Mouse (Mus musculus) olfactory bulb, adult 2 months (tissue): ENCODE data around the gene Plekhm1. TPM values are rescaled to one million over a fixed set of nuclear protein-coding genes. Genes with fewer than 3 reads are reported as not detected.

Experiments used
- H3K27ac ChIP-seq: fragments of 200-500 bp; 2 replicates; pipeline ENCODE4 v1.5.1; 2012; ENCODE audit warnings: low read depth, low read length; ENCODE audit not compliant: insufficient read depth
- H3K4me1 ChIP-seq: fragments of 200-500 bp; 2 replicates; pipeline ENCODE4 v1.6.1; 2012; ENCODE audit warnings: low read length; ENCODE audit not compliant: control insufficient read depth, insufficient read depth
- H3K4me3 ChIP-seq: fragments of 200-500 bp; 2 replicates; pipeline ENCODE4 v1.5.1; 2012; ENCODE audit warnings: mild to moderate bottlenecking, low read depth, low read length, moderate library complexity; ENCODE audit not compliant: insufficient read depth
- CTCF ChIP-seq: fragments of 200-500 bp; IDR thresholded peaks from 2 replicates; pipeline ENCODE4 v1.5.1; 2012; ENCODE audit warnings: low read depth, mild to moderate bottlenecking, low read length, moderate library complexity; ENCODE audit not compliant: insufficient read depth
- POLR2A ChIP-seq: fragments of 200-500 bp; IDR thresholded peaks from 2 replicates; pipeline ENCODE4 v1.6.1; 2012; ENCODE audit warnings: mild to moderate bottlenecking, low read depth, low read length, moderate library complexity; ENCODE audit not compliant: insufficient read depth
- WGBS: fragments of 180-500 bp; shearing (Covaris S2); methylation state at CpG from one replicate; pipeline ENCODE4 v1.1.7; 2018; 5-methylcytosine and 5-hydroxymethylcytosine counted together
- polyA plus RNA-seq: library from polyadenylated mRNA; stranded (reverse); fragments of >200 nt; gene quantifications from 2 replicates; pipeline ENCODE4 v1.2.4, GENCODE M21; 2012; ENCODE audit warnings: low replicate concordance; ENCODE audit not compliant: missing spikeins, insufficient read depth, insufficient read length

Plekhm1 gene
- polyA plus RNA-seq, 1 experiment: not detected

DNA sequence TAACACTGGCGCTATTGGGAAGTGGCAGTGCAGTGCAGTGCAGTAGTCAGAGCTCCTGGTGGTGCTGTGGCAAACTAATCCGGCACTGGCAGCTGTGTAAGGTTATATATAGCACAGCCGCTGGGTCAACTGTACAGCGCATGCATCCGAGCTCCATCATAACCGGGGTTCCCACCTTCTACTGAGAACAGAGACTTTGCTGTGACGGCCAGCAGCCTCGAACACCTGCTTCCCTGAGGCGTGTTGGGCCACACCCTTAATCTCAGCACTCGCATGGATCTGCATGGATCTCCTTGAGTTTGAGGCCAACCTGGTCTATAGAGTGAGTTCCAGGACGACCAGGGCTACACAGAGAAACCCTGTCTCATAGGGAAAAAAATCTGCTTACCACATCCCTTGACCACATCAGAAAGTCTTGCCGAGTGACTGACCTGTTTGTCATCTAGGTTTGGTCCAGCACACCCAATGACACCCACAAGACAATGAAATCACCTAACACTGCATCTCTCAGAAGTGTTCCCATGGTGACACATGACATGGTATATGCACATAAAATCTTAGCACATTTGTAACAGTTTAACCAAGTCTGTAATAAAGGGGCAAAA, 61.7 kb downstream of the Plekhm1 start:
- no peak for TF ChIP-seq POLR2A
- H3K4me1 ChIP-seq: peaks cover 5% of the 10 kb centered on the region
- no peak overlapping the region for H3K4me3 ChIP-seq
- no peak overlapping the region for H3K27ac ChIP-seq
- 86% methylated on average over 12 of the region's 12 CpGs for WGBS

DNA sequence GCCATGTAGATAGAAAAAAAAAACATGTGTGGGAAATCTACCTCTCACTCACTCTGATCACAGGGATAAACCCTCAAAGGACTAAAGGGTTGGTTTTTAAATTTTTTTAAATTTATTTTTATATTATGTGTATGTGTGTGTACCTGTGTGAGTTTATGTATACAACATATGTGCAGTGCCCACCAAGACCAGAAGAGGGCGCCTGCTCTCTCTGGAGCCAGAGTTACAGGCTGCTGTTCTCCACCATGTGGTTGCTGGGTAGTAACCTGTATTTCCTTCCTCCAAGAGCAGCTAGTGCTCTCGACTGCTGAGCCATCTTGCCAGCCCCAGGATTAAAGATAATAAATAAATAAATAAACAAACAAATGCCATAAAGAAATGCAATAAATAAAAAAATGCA, 62.8 kb downstream of the Plekhm1 start:
- H3K4me3 ChIP-seq: no peak overlapping the region
- peaks cover 4% of the 10 kb centered on the region; the same call in 1 of the 2 replicates for H3K4me1 ChIP-seq
- no peak for TF ChIP-seq CTCF
- TF ChIP-seq POLR2A: no peak
- 80% methylated on average over 2 of the region's 2 CpGs for WGBS
- no peak overlapping the region for H3K27ac ChIP-seq

DNA sequence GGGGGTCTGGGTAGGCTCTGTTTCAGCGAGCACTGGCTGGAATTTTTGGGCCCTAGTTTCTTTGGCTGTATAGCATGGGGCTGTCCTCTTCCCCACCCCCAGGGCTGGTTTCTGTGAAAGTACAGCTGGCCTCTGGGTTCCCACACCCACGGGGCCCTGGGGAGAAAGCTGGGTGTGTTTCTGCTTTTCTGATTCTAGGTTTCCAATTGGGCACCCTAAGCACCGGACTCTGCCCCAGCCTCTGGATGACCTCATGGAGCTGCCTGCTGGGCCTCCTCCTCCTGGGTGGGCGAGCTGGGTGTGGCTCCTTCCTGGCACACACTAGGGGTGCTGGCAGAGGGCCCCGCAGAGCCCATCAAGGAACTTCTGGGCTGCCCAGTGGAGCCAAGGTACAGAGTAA, 65.8 kb downstream of the Plekhm1 start:
- 63% methylated on average over 5 of the region's 5 CpGs for WGBS
- no peak for TF ChIP-seq CTCF
- no peak for TF ChIP-seq POLR2A

DNA sequence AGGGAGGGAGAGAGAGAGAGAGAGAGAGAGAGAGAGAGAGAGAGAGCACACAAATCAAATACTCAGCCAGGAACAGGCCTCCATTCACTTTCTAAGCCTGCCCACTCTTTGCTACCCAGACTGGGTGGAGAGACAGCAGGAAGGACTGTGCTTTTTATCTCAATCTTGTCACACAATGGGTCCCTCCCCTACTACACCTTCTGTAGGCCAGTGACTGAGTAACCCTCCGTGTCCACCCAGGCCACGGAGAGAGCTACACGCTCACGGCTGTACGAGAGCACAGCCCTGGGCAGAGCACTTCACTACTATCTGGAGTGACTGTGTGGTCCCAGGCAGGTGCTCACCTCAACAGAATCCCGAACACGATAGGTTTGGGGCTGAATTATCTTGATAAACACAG, 66.3 kb downstream of the Plekhm1 start:
- Histone ChIP-seq H3K27ac (no peak overlapping the region), H3K4me3 (no peak overlapping the region), H3K4me1 (peaks cover 4% of the 10 kb centered on the region; the same call in 1 of the 2 replicates)
- TF ChIP-seq POLR2A (no peak), CTCF (no peak)
- 85% methylated on average over 7 of the region's 7 CpGs for WGBS

More for the DNA sequence above, 65.8 kb downstream of the Plekhm1 start:
- Histone ChIP-seq H3K4me3 (no peak overlapping the region), H3K27ac (no peak overlapping the region), H3K4me1 (peaks cover 4% of the 10 kb centered on the region; the same call in 1 of the 2 replicates)

GRCm38 (mm10) chr11:103345408-103346091, 66.9 kb downstream of the Plekhm1 start:
- H3K27ac ChIP-seq: no peak overlapping the region

GRCm38 (mm10) chr11:103344494-103345332, 67.8 kb downstream of the Plekhm1 start:
- 82% methylated on average over 19 of the region's 19 CpGs for WGBS
- no peak for TF ChIP-seq POLR2A
- no peak for TF ChIP-seq CTCF
- H3K27ac ChIP-seq: no peak overlapping the region
- H3K4me1 ChIP-seq: peaks cover 10% of the 10 kb centered on the region
- no peak overlapping the region; the same call in 1 of the 2 replicates for H3K4me3 ChIP-seq

More at GRCm38 (mm10) chr11:103345408-103346091, 66.9 kb downstream of the Plekhm1 start:
- H3K4me1 ChIP-seq: peaks cover 4% of the 10 kb centered on the region; the same call in 1 of the 2 replicates
- WGBS: 89% methylated on average over 7 of the region's 7 CpGs
- TF ChIP-seq CTCF (no peak), POLR2A (no peak)
- no peak overlapping the region for H3K4me3 ChIP-seq

DNA sequence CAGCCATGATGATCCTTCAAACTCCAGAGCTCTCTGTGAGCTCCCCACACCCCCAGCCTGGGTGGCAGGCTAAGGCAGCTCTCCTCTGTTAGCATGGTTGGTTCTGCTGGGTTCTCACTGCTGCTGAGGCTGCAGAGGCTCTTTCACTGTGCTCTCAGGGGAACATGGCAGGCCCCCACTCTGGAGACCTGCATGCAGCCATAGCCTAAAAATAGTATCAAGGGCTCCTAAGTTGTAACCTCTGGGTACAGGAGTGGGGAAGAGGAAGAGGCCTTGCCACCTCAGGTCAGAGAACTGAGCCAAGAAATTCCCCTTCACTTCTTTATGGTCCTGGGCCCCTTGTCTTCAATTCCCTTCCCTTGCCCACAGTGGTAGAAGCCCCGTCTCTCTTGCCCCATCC, 68.6 kb downstream of the Plekhm1 start:
- H3K27ac ChIP-seq: no peak overlapping the region
- WGBS: 92% methylated on average over 1 of the region's 1 CpGs
- TF ChIP-seq CTCF (no peak), POLR2A (no peak)
- H3K4me3 ChIP-seq: no peak overlapping the region
- H3K4me1 ChIP-seq: peaks cover 12% of the 10 kb centered on the region

- H3K4me1 ChIP-seq: peaks cover 12% of the 10 kb centered on the region
- TF ChIP-seq CTCF (no peak), POLR2A (no peak)
- 85% methylated on average over 6 of the region's 6 CpGs for WGBS
These were observed 69.4 kb downstream of the Plekhm1 start for GRCm38 (mm10) chr11:103343063-103343462.

GRCm38 (mm10) chr11:103340677-103341076, 71.8 kb downstream of the Plekhm1 start:
- Histone ChIP-seq H3K4me1 (peaks cover 10% of the 10 kb centered on the region), H3K4me3 (no peak overlapping the region), H3K27ac (no peak overlapping the region)
- 69% methylated on average over 7 of the region's 7 CpGs for WGBS
- TF ChIP-seq CTCF (no peak), POLR2A (no peak)

More at GRCm38 (mm10) chr11:103343063-103343462, 69.4 kb downstream of the Plekhm1 start:
- H3K27ac ChIP-seq: no peak overlapping the region
- no peak overlapping the region for H3K4me3 ChIP-seq

- no peak for TF ChIP-seq POLR2A
- TF ChIP-seq CTCF: no peak
- WGBS: 75% methylated on average over 19 of the region's 19 CpGs
- no peak overlapping the region for H3K4me3 ChIP-seq
- no peak overlapping the region for H3K27ac ChIP-seq
- peaks cover 8% of the 10 kb centered on the region for H3K4me1 ChIP-seq
These were observed 72.4 kb downstream of the Plekhm1 start for GRCm38 (mm10) chr11:103340130-103340529.
